In the genomic region with DNA sequence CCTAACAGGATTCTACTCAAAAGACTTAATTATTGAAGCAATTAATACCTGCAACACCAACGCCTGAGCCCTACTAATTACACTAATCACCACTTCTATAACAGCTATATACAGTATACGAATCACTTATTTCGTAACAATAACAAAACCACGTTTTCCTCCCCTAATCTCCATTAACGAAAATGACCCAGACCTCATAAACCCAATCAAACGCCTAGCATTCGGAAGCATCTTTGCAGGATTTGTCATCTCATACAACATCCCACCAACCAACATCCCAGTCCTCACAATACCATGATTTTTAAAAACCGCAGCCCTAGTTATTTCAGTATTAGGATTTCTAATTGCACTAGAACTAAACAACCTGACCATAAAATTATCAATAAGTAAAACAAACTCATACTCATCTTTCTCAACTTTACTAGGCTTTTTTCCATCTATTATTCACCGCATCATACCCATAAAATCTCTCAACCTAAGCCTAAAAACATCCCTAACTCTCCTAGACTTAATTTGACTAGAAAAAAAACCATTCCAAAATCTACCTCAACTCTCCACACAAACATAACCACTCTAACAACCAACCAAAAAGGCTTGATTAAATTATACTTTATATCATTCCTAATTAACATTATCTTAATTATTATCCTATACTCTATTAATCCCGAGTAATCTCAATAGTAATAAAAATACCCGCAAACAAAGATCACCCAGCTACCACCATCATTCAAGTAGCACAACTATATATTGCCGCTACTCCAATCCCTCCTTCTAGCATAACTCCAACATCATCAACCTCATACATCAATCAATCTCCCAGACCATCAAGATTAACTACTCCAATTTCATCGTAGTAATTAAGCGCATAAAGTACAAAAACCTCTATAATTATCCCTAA, we compare ENCODE assay signal across 9 mouse cellular contexts.
DNase-seq lines count a peak whose midpoint lies in the region; ATAC-seq and TF ChIP-seq lines count a peak whose summit lies in the region.
"Had no signal": no experiment of that assay in that cellular context is flagged by ENCODE, and none has a peak within 500 bp of the region (broad histone marks: within the 10 kb centered on the region; RNA-seq: fewer than 3 reads in every experiment).

No protein-coding gene starts in this region.

- intact Hi-C loops in gastrocnemius, postnatal 14 days (cut with DNase I; ENCODE audit: low total_unique reads): no loop called here

- peak; percentile 100 for ATAC-seq in kidney, embryonic 14.5 days (ENCODE audit: low FRiP score, low TSS enrichment)
- ATAC-seq in common myeloid progenitor, adult 5-6 weeks (replicated peaks; ENCODE audit: low read depth, poor library complexity, severe bottlenecking): peak; percentile 83
- peak; percentile 100 for ATAC-seq in hindbrain, postnatal 0 days
- ATAC-seq in midbrain, embryonic 15.5 days (replicated peaks): peak; percentile 100

- no peaks in the 10 kb centered on the region for H3K4me1 ChIP-seq in kidney, embryonic 14.5 days (ENCODE audit: control insufficient read depth, insufficient read depth, low read length)
- H3K4me1 ChIP-seq in hindbrain, postnatal 0 days (ENCODE audit: insufficient read depth, low read length): no peaks in the 10 kb centered on the region
- no peaks in the 10 kb centered on the region for H3K4me1 ChIP-seq in midbrain, embryonic 15.5 days

- H3K27ac ChIP-seq in kidney, embryonic 14.5 days (ENCODE audit: low read depth, low read length): no peak overlapping the region
- H3K27ac ChIP-seq in hindbrain, postnatal 0 days: no peak overlapping the region
- H3K27ac ChIP-seq in midbrain, embryonic 15.5 days: no peak overlapping the region

- H3K9ac ChIP-seq in kidney, embryonic 14.5 days (ENCODE audit: low read depth, low read length): no peak overlapping the region
- no peak overlapping the region for H3K9ac ChIP-seq in hindbrain, postnatal 0 days (replicated peaks; ENCODE audit: low read length)
- no peak overlapping the region for H3K9ac ChIP-seq in midbrain, embryonic 15.5 days

- WGBS in kidney, embryonic 14.5 days: 94% methylated on average over 14 of the region's 14 CpGs
- WGBS in hindbrain, postnatal 0 days: 89% methylated on average over 14 of the region's 14 CpGs
- 91% methylated on average over 14 of the region's 14 CpGs for WGBS in midbrain, embryonic 15.5 days

- no peak for DNase-seq in kidney, postnatal 4 days
- no peak for DNase-seq in hindbrain, postnatal 0 days (ENCODE audit: low spot score)
- DNase-seq in spleen, postnatal 14 days (ENCODE audit: low spot score in 2 of 2): no peak
- no peak for DNase-seq in gastrocnemius, postnatal 14 days
- DNase-seq in right cerebral cortex, adult 18-20 months: no peak

- no peak overlapping the region for H3K4me3 ChIP-seq in kidney, embryonic 14.5 days (ENCODE audit: low read length)
- H3K4me3 ChIP-seq in hindbrain, postnatal 0 days (ENCODE audit: low read length): no peak overlapping the region
- no peak overlapping the region for H3K4me3 ChIP-seq in midbrain, embryonic 15.5 days
- H3K4me3 ChIP-seq: myocyte had no signal

- H3K4me2 ChIP-seq in kidney, embryonic 14.5 days (replicated peaks; ENCODE audit: low read depth, low read length): no peak overlapping the region
- no peak overlapping the region for H3K4me2 ChIP-seq in hindbrain, postnatal 0 days (ENCODE audit: low read depth, low read length)
- H3K4me2 ChIP-seq in midbrain, embryonic 15.5 days: no peak overlapping the region

- H3K9me3 ChIP-seq in kidney, embryonic 14.5 days (ENCODE audit: control insufficient read depth, low read length): no peaks in the 10 kb centered on the region
- H3K9me3 ChIP-seq in hindbrain, postnatal 0 days (ENCODE audit: low read length): no peaks in the 10 kb centered on the region
- no peaks in the 10 kb centered on the region for H3K9me3 ChIP-seq in midbrain, embryonic 15.5 days

- TF ChIP-seq CTCF in hindbrain, postnatal 0 days (IDR thresholded peaks at IDR 0.05; ENCODE audit: low read depth): no peak

- H3K36me3 ChIP-seq in kidney, embryonic 14.5 days (ENCODE audit: control insufficient read depth, insufficient read depth, low read length): no peaks in the 10 kb centered on the region
- no peaks in the 10 kb centered on the region for H3K36me3 ChIP-seq in hindbrain, postnatal 0 days (ENCODE audit: insufficient read depth, low read length)
- H3K36me3 ChIP-seq in midbrain, embryonic 15.5 days (replicated peaks): no peaks in the 10 kb centered on the region

- no peaks in the 10 kb centered on the region for H3K27me3 ChIP-seq in kidney, embryonic 14.5 days (ENCODE audit: control insufficient read depth, insufficient read depth, low read length)
- no peaks in the 10 kb centered on the region for H3K27me3 ChIP-seq in hindbrain, postnatal 0 days (ENCODE audit: insufficient read depth, low read length)
- no peaks in the 10 kb centered on the region for H3K27me3 ChIP-seq in midbrain, embryonic 15.5 days (replicated peaks)
